Comparison of ENCODE assay signal across 12 mouse cellular contexts in the genomic region with DNA sequence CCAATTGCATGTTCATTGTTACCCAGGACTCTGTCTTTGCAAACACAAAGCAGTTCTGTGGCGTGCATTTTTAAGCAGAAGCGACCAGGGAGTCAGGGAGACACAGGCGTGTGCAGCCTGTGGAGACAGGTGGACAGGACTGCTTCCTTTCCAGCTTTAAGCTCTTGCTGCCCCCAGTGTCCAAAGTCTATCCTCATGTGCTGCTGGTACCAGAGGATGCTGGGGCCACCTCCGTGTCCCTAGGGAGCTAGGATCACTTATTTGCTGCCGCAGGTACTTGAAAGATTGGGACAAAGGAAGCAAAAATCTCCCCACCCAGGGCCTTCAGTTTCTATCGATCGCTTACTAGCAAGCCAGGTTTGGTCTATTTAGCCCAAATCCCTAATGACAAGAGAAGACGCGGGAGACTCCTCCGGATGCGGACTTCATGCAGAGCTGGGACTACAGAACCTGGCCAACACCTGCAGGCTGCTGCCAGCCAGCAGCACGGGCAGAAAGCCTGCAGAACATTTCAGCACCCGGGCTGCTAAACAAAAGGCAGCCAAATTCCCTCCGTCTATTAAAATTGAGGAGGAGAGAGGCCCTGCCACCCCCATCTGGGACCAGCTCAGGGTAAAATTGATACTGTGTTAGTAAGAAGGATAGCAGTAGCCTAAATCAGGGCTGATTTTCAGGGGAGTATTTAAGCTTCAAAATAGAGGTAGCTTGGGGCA.
DNase-seq lines count a peak whose midpoint lies in the region; ATAC-seq and TF ChIP-seq lines count a peak whose summit lies in the region.
"Had no signal": no experiment of that assay in that cellular context is flagged by ENCODE, and none has a peak within 500 bp of the region (broad histone marks: within the 10 kb centered on the region; RNA-seq: fewer than 3 reads in every experiment).

No protein-coding gene starts in this region.

- WGBS in kidney, postnatal 0 days = 33% methylated on average over 14 of the region's 14 CpGs
- 4% methylated on average over 14 of the region's 14 CpGs for WGBS in forebrain, embryonic 12.5 days
- WGBS in limb, embryonic 13.5 days = 15% methylated on average over 14 of the region's 14 CpGs
- WGBS in stomach, postnatal 0 days = 23% methylated on average over 14 of the region's 14 CpGs

- H3K36me3 ChIP-seq in kidney, postnatal 0 days (ENCODE audit: insufficient read depth, low read length) = no peaks in the 10 kb centered on the region
- no peaks in the 10 kb centered on the region for H3K36me3 ChIP-seq in forebrain, embryonic 12.5 days (replicated peaks)
- no peaks in the 10 kb centered on the region for H3K36me3 ChIP-seq in limb, embryonic 13.5 days
- no peaks in the 10 kb centered on the region for H3K36me3 ChIP-seq in stomach, postnatal 0 days (ENCODE audit: control insufficient read depth, insufficient read depth, low read length)
- H3K36me3 ChIP-seq: stomach, embryonic 15.5 days had no signal

- no peak overlapping the region for H3K27ac ChIP-seq in kidney, postnatal 0 days
- peak overlapping the region; percentile 59 for H3K27ac ChIP-seq in forebrain, embryonic 12.5 days
- H3K27ac ChIP-seq in limb, embryonic 13.5 days = no peak overlapping the region
- H3K27ac ChIP-seq in stomach, postnatal 0 days (replicated peaks) = no peak overlapping the region
- H3K27ac ChIP-seq: stomach, embryonic 15.5 days had no signal

- H3K4me2 ChIP-seq in kidney, postnatal 0 days (ENCODE audit: low read length) = no peak overlapping the region; the same call in 1 of the 2 replicates
- peak overlapping the region; percentile 47 for H3K4me2 ChIP-seq in forebrain, embryonic 12.5 days
- peak overlapping the region; percentile 45 for H3K4me2 ChIP-seq in limb, embryonic 13.5 days (replicated peaks)
- no peak overlapping the region for H3K4me2 ChIP-seq in stomach, postnatal 0 days (replicated peaks; ENCODE audit: low read depth)

- no peak for DNase-seq in kidney, postnatal 0 days (ENCODE audit: low spot score)
- DNase-seq in kidney, postnatal 25 days = no peak
- no peak for DNase-seq in stomach, postnatal 0 days (ENCODE audit: low spot score)
- no peak for DNase-seq in yolk sac, embryonic 10.5 days (ENCODE audit: low spot score)
- no peak for DNase-seq in left cerebral cortex, postnatal 36 days (ENCODE audit: low spot score in 2 of 2)
- DNase-seq in right cerebral cortex, adult 18-20 months = no peak
- DNase-seq: adrenal gland, adult 8-10 months; heart, postnatal 10 days had no signal

- 0 out of 2 replicates have a peak, but pooled peaks cover 4% of the 10 kb centered on the region for H3K27me3 ChIP-seq in kidney, postnatal 0 days (ENCODE audit: insufficient read depth, low read length)
- H3K27me3 ChIP-seq in forebrain, embryonic 12.5 days = peaks cover 67% of the 10 kb centered on the region
- H3K27me3 ChIP-seq in limb, embryonic 13.5 days = peaks cover 11% of the 10 kb centered on the region
- H3K27me3 ChIP-seq in stomach, postnatal 0 days (ENCODE audit: control insufficient read depth, insufficient read depth, low read length) = no peaks in the 10 kb centered on the region

- peak; percentile 19; the same call in 1 of the 2 replicates for TF ChIP-seq CTCF in kidney, postnatal 0 days (IDR thresholded peaks at IDR 0.05; ENCODE audit: low read depth)
- peak; percentile 19; the same call in 1 of the 2 replicates for TF ChIP-seq CTCF in stomach, postnatal 0 days (IDR thresholded peaks at IDR 0.05; ENCODE audit: low read depth)

- intact Hi-C loops in left cerebral cortex, postnatal 36 days (cut with DNase I) = loop anchor here (5.0 kb wide), 1 partner anchor 210 kb away; no protein-coding TSS in a partner anchor

- no peaks in the 10 kb centered on the region for H3K9me3 ChIP-seq in kidney, postnatal 0 days (replicated peaks; ENCODE audit: low read length)
- H3K9me3 ChIP-seq in forebrain, embryonic 12.5 days = no peaks in the 10 kb centered on the region
- no peaks in the 10 kb centered on the region for H3K9me3 ChIP-seq in limb, embryonic 13.5 days
- no peaks in the 10 kb centered on the region for H3K9me3 ChIP-seq in stomach, postnatal 0 days (ENCODE audit: control insufficient read depth, low read length)
- H3K9me3 ChIP-seq: stomach, embryonic 15.5 days had no signal

- no peak overlapping the region for H3K9ac ChIP-seq in kidney, postnatal 0 days (ENCODE audit: low read depth, low read length)
- H3K9ac ChIP-seq in forebrain, embryonic 12.5 days = peak overlapping the region; percentile 27; the same call in 1 of the 2 replicates
- no peak overlapping the region for H3K9ac ChIP-seq in limb, embryonic 13.5 days
- H3K9ac ChIP-seq in stomach, postnatal 0 days (ENCODE audit: low read length) = no peak overlapping the region
- H3K9ac ChIP-seq: stomach, embryonic 15.5 days had no signal

- H3K4me3 ChIP-seq in kidney, postnatal 0 days (replicated peaks; ENCODE audit: low read depth, low read length) = no peak overlapping the region
- H3K4me3 ChIP-seq in forebrain, embryonic 12.5 days (replicated peaks) = peak overlapping the region; percentile 6; the same call in 1 of the 2 replicates
- H3K4me3 ChIP-seq in limb, embryonic 13.5 days = no peak overlapping the region
- H3K4me3 ChIP-seq in stomach, postnatal 0 days (ENCODE audit: low read depth, low read length) = no peak overlapping the region
- H3K4me3 ChIP-seq: stomach, embryonic 15.5 days had no signal

- H3K4me1 ChIP-seq in kidney, postnatal 0 days (replicated peaks; ENCODE audit: insufficient read depth, low read length) = no peaks in the 10 kb centered on the region
- peaks cover 31% of the 10 kb centered on the region for H3K4me1 ChIP-seq in forebrain, embryonic 12.5 days
- peaks cover 32% of the 10 kb centered on the region for H3K4me1 ChIP-seq in limb, embryonic 13.5 days
- H3K4me1 ChIP-seq in stomach, postnatal 0 days (replicated peaks; ENCODE audit: control insufficient read depth, insufficient read depth) = no peaks in the 10 kb centered on the region
- H3K4me1 ChIP-seq: stomach, embryonic 15.5 days had no signal

- no peak for TF ChIP-seq EP300 in stomach, postnatal 0 days (optimal IDR thresholded peaks at IDR 0.05)

- ATAC-seq in kidney, postnatal 0 days (replicated peaks; ENCODE audit: low FRiP score, low read depth) = no peak
- ATAC-seq in forebrain, embryonic 12.5 days (ENCODE audit: low FRiP score) = peak; percentile 28; the same call in 1 of the 2 replicates
- no peak for ATAC-seq in limb, embryonic 13.5 days (ENCODE audit: low FRiP score, low read depth)
- ATAC-seq in stomach, postnatal 0 days (ENCODE audit: low FRiP score, low TSS enrichment) = no peak
- ATAC-seq: CD4-positive, CD25-positive, alpha-beta regulatory T cell, adult 4 months had no signal

Comparison
In these comparisons a context has a peak if more than half of its experiments do, and no peak if none do; other contexts are left out.
1. H3K4me2 ChIP-seq: peak in forebrain, embryonic 12.5 days (single experiment) and limb, embryonic 13.5 days (single experiment); none in kidney, postnatal 0 days (single experiment) and stomach, postnatal 0 days (single experiment).